Mouse (Mus musculus) limb, embryonic 12.5 days (tissue): ENCODE measurements around the gene Sfi1. TPM values are rescaled to one million over a fixed set of nuclear protein-coding genes. Genes with fewer than 3 reads are reported as not detected.
A peak's percentile ranks its signal among the peaks of the same experiment; 100 is the strongest.
"Not testable (repeated sequence)": the region's sequence is repeated elsewhere in the genome, so short reads cannot be mapped to it uniquely, and the experiment has no call there.

Source experiments
- ATAC-seq: fragments of 200-750 bp; cut with Nextera tagmentation; 2 replicates; pipeline ENCODE4 v1.8.0; 2017; ENCODE audit warnings: low read depth, moderate TSS enrichment; ENCODE audit not compliant: insufficient number of reproducible peaks, insufficient read depth, low FRiP score, low TSS enrichment
- H3K27ac ChIP-seq: fragments of 300-500 bp; sonication (generic); 2 replicates; pipeline ENCODE4 v1.5.1; 2016; ENCODE audit warnings: mild to moderate bottlenecking, moderate library complexity
- H3K27me3 ChIP-seq: fragments of 300-500 bp; sonication (generic); 2 replicates; pipeline ENCODE4 v1.6.1; 2016; ENCODE audit warnings: mild to moderate bottlenecking, moderate library complexity
- H3K36me3 ChIP-seq: fragments of 300-500 bp; sonication (generic); 2 replicates; pipeline ENCODE4 v1.6.1; 2016; ENCODE audit warnings: mild to moderate bottlenecking, moderate library complexity
- H3K4me1 ChIP-seq: fragments of 300-500 bp; sonication (generic); replicated peaks from 2 replicates; pipeline ENCODE4 v1.6.1; 2016
- H3K4me2 ChIP-seq: fragments of 300-500 bp; sonication (generic); 2 replicates; pipeline ENCODE4 v1.6.1; 2016; ENCODE audit warnings: mild to moderate bottlenecking, moderate library complexity
- H3K4me3 ChIP-seq: fragments of 300-500 bp; sonication (generic); replicated peaks from 2 replicates; pipeline ENCODE4 v1.5.1; 2016; ENCODE audit warnings: mild to moderate bottlenecking
- H3K9ac ChIP-seq: fragments of 300-500 bp; sonication (generic); replicated peaks from 2 replicates; pipeline ENCODE4 v1.6.1; 2016; ENCODE audit warnings: mild to moderate bottlenecking, moderate library complexity
- H3K9me3 ChIP-seq: fragments of 300-500 bp; sonication (generic); 2 replicates; pipeline ENCODE4 v1.6.1; 2016; ENCODE audit warnings: mild to moderate bottlenecking, moderate library complexity
- WGBS: fragments of 180-500 bp; shearing (Covaris S2); methylation state at CpG from one replicate; pipeline ENCODE4 v1.1.7; 2016; 5-methylcytosine and 5-hydroxymethylcytosine counted together
- polyA plus RNA-seq: library from polyadenylated mRNA; unstranded; fragments of >200 nt; fragmentation: Nextera tagmentation; extraction: Ambion mirVana; gene quantifications from 2 replicates; pipeline ENCODE4 v1.2.1, GENCODE M21; 2016

Sfi1 gene
- polyA plus RNA-seq, 1 experiment from 2014 or later, result 18.9 TPM

DNA sequence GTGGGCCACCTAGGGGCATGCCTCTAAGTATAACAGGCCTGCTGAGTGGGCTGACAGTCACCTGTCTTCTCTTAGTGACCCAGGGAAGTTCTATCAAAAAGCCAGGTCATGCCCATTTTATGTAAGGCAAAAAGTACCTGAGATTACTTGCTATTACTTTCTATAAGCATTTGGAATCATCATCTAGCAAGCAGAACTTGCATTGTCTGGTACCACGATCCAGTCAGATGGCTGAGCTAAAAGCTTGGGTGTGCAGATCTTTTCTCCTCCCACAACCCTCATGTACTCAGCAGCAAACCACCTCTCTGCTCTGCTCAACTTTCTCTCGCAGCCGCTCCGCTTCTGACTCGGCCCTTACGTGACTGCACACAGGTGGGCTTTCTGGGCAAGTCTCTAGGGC lies 35.3 kb downstream of the Sfi1 start:
- WGBS, result 93% methylated on average over 6 of the region's 6 CpGs
- H3K4me3 ChIP-seq, H3K4me2 ChIP-seq, H3K36me3 ChIP-seq, H3K27ac ChIP-seq, H3K27me3 ChIP-seq, H3K9ac ChIP-seq, ATAC-seq, H3K4me1 ChIP-seq: not testable (repeated sequence)
- H3K9me3 ChIP-seq, result peaks cover 21% of the 10 kb centered on the region

DNA sequence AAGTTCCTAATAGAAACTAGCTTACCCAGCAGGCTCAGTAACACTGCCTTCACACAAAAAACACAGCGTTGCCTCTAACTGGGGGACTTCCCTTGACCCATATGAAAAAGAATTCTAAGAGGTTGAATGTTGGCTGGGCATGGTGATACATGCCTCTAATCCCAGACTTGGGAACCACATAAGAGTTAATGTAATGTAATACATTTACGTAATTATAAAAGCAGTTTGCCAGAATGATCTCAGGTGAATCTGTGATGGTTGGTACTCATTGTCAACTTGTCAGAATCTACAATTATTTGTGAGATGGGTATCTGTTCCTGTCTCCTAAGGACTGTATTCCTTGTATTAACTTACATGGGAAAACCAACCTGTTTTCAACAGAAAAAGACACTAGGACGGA lies 36.3 kb downstream of the Sfi1 start:
- not testable (repeated sequence) for ATAC-seq, H3K27me3 ChIP-seq, H3K4me3 ChIP-seq, H3K4me2 ChIP-seq, H3K27ac ChIP-seq, H3K36me3 ChIP-seq, H3K9ac ChIP-seq, H3K4me1 ChIP-seq
- H3K9me3 ChIP-seq, result peaks cover 15% of the 10 kb centered on the region
- 91% methylated on average over 3 of the region's 3 CpGs for WGBS

DNA sequence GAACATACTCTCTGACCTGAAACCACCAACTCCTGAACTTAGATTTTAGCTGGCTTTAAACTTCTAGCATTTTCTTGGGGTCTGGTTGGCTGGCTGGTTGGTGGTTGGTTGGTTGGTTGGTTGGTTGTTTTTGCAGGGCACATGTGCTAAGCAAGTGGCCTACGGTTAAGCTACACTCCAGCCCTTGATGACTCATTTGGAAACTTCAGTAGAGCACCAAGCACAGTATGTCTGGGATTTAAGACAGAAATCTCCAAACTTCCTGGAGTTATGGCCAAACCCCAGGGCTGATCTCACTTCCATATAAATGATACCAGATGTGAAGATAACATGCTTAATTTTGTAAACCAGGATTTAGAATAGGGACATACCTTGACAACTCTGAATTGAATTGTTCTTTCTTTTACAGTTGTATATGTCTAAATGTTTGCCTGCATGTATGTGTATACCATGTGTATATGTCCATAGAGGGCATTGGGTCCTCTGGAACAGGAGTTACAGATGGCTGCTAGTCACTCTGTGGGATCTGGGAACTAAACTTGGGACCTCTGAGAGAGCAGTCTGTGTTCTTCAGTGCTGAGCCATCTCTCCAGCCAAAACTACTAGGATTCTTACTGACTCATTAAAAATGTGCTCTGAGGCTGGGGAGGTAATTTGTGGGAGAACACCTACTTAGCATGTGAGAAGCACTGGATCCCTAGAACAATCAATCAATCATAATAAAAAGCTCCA lies 39.4 kb downstream of the Sfi1 start:
- H3K4me1 ChIP-seq, H3K4me3 ChIP-seq, H3K27me3 ChIP-seq, H3K4me2 ChIP-seq, H3K27ac ChIP-seq, H3K9ac ChIP-seq: not testable (repeated sequence)
- Histone ChIP-seq H3K36me3 (peaks cover 13% of the 10 kb centered on the region), H3K9me3 (peaks cover 19% of the 10 kb centered on the region)
- WGBS, result 72% methylated on average over 1 of the region's 1 CpGs
- peak; percentile 44; the same call in 1 of the 2 replicates for ATAC-seq

DNA sequence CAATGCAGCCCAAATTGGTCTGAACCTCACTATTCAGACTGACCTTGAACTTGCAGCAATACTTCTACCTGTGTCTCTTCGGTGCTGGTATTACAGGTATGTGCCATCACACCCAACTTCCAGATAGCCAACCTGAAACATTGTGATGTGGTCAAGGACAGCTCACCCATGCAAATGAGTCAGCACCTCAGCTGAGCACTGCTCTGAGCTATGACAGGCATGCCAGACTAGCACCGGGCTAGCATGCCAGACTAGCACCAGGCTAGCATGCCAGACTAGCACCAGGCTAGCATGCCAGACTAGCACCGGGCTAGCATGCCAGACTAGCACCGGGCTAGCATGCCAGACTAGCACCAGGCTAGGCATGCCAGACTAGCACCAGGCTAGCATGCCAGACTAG lies 41.9 kb downstream of the Sfi1 start:
- not testable (repeated sequence) for H3K27ac ChIP-seq, H3K27me3 ChIP-seq, H3K4me2 ChIP-seq, H3K9ac ChIP-seq, H3K4me3 ChIP-seq, H3K4me1 ChIP-seq
- Histone ChIP-seq H3K9me3 (peaks cover 15% of the 10 kb centered on the region), H3K36me3 (peaks cover 13% of the 10 kb centered on the region)
- 90% methylated on average over 4 of the region's 4 CpGs for WGBS
- ATAC-seq, result 0 out of 2 replicates have a peak, but pooled peaks have one; percentile 34

DNA sequence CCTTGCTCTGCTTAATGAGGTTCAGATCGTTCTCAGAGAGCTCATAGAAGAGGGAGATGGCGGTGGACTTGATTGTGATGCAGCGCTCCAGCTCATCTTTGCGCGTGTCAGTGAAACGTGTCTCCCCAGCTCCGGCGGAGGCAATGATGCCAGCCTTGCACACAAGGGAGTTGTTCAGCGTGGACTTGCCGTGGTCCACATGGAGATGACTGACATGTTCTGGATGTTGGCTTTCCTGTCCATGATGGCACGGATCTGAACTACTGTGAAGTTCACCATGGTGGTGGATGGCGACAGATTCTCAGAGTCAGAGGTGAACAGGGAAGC lies 42.6 kb downstream of the Sfi1 start:
- WGBS, result 96% methylated on average over 12 of the region's 12 CpGs
- peaks cover 13% of the 10 kb centered on the region for H3K36me3 ChIP-seq
- not testable (repeated sequence) for H3K4me2 ChIP-seq

DNA sequence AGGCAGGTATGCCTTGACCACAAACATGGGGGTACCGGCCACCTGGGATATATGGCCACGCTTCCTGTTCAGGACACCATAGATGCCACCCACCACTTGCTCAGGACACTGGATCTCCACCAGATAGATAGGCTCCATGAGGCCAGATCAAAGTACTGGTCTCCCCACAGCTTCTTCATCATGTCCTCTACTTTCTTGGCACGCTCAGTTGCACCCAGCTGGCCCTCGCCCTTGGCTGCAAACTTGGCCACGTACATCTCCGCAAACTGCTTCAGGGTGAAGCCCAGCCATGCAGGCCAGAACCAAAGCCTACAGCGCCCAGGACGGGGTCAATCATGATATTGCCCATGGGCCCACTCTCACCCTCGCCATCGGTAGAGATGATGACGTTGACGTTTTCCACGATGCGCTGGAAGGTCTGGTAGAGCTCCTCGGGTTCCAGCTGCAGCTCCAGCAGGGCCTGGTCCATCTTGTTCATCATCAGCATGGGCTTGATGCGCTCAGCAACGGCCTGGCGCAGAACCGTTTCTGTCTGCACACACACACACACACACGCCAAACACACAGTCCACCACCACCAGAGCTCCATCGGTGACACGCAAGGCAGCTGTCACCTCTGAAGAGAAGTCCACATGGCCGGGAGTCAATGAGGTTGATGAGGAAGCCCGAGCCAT lies 43.1 kb downstream of the Sfi1 start:
- whole genome bisulfite sequencing, result 94% methylated on average over 24 of the region's 24 CpGs
- not testable (repeated sequence) for H3K4me3 ChIP-seq, H3K27ac ChIP-seq, ATAC-seq, H3K27me3 ChIP-seq, H3K9ac ChIP-seq, H3K4me1 ChIP-seq, H3K4me2 ChIP-seq
- Histone ChIP-seq H3K9me3 (peaks cover 18% of the 10 kb centered on the region), H3K36me3 (peaks cover 13% of the 10 kb centered on the region)

More for the DNA sequence above, 42.6 kb downstream of the Sfi1 start:
- H3K27me3 ChIP-seq, H3K4me1 ChIP-seq, H3K27ac ChIP-seq, H3K9ac ChIP-seq, ATAC-seq, H3K4me3 ChIP-seq: not testable (repeated sequence)
- H3K9me3 ChIP-seq, result peaks cover 15% of the 10 kb centered on the region

DNA sequence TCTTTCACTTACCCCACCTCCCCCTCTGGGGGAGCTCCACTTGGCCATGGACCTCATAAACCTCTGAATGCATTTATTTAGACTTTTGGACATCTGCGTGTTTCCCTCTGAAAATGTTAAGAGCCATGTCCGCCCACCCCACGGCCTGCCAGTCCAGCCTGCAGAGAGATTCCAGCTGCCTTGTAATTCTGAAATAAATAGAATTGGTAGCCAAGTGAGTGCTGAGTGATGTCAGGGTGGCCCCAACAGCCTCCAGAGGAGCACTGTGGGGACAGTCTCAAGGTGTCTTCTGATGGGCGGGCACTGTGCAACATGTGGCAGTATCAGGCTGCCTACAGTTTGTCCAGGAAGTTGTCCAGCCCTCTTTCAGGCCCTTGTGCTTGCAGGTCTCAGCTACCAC lies 43.8 kb downstream of the Sfi1 start:
- H3K4me1 ChIP-seq, H3K27ac ChIP-seq, H3K4me3 ChIP-seq, H3K9ac ChIP-seq, H3K27me3 ChIP-seq, ATAC-seq, H3K4me2 ChIP-seq: not testable (repeated sequence)
- H3K9me3 ChIP-seq, result peaks cover 18% of the 10 kb centered on the region
- peaks cover 13% of the 10 kb centered on the region for H3K36me3 ChIP-seq
- WGBS, result 95% methylated on average over 4 of the region's 4 CpGs

DNA sequence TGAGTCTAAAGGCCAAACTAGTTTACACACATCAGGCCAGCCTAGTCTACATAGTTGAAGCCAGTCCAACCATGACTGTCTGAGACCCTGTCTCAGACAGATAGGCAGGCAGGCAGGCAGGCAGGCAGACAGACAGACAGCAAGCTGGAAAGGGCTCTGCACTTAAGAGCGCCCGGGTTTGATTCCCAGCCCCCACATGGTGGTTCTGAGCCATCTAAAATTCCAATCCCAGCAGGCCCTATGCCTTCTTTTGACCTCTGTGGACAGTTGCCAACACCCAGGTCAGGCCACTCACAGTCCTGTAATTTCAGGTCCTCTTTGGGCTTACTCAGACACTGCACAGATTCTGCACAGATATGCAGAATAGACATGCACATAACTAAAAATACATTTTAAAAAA lies 46.5 kb downstream of the Sfi1 start:
- not testable (repeated sequence) for H3K4me3 ChIP-seq, H3K4me1 ChIP-seq, ATAC-seq, H3K4me2 ChIP-seq, H3K9ac ChIP-seq, H3K27ac ChIP-seq, H3K36me3 ChIP-seq, H3K27me3 ChIP-seq
- peaks cover 16% of the 10 kb centered on the region for H3K9me3 ChIP-seq
- WGBS, result 95% methylated on average over 2 of the region's 2 CpGs

DNA sequence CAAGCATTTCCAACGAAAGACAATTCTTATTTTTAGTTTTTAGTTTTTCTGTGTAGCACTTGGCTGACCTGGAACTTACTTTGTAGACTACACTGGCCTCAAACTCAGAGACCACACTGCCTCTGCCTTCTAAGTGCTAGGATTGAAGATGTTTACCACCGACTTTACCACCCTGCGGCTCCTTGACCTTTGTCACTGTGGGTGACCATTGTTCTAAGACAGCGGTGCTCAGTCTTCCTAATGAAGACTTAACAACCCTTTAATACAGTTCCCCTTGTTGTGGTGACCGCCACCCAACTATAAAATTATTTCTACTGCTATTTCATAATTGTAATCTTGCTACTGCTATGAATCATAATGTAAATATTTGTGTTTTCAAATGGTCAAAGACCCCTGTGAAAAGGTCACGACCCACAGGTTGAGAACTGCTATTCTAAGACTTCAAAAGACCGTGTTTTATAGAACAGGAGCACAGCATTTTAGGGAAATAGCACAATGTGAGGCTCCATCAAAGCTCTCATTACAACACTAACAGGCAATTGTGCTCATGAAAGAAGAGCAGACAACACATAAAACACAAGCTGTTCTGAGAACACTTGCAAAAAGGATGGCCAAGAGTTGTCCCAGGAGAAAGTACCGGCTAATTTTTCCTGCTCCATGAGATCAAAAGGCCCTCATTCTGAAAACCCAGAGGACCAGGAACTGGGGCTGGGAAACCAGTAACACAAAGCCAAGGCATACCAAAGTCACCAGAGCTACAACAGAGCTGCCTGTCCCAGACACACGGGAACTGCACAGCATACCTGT lies 47.7 kb downstream of the Sfi1 start:
- 76% methylated on average over 8 of the region's 9 CpGs for WGBS
- H3K4me3 ChIP-seq, H3K27ac ChIP-seq, H3K4me2 ChIP-seq, H3K4me1 ChIP-seq, H3K36me3 ChIP-seq, H3K9ac ChIP-seq, H3K27me3 ChIP-seq, ATAC-seq: not testable (repeated sequence)
- H3K9me3 ChIP-seq, result peaks cover 17% of the 10 kb centered on the region

DNA sequence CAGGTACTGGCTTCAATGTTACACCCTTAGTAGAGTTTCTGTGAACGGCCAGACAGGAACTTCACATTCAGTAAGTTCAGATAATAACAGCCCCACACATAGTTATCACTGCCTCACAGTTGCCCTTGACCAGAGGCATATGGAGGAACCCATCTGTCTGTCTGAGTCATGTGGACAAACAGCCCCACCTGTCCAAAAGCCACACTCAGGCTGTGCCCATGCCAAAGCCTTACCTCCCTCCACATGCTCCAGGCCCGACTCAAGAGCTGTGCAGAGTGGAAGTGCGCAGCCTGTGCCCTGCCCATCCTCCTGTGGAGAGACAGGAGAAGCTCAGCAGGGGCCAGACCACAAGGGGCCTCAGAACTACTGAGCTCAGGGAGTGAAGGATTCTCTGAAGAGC lies 49.3 kb downstream of the Sfi1 start:
- not testable (repeated sequence) for ATAC-seq, H3K36me3 ChIP-seq, H3K9ac ChIP-seq, H3K27me3 ChIP-seq, H3K4me2 ChIP-seq, H3K27ac ChIP-seq, H3K4me1 ChIP-seq, H3K4me3 ChIP-seq
- 73% methylated on average over 3 of the region's 3 CpGs for WGBS
- peaks cover 14% of the 10 kb centered on the region for H3K9me3 ChIP-seq

DNA sequence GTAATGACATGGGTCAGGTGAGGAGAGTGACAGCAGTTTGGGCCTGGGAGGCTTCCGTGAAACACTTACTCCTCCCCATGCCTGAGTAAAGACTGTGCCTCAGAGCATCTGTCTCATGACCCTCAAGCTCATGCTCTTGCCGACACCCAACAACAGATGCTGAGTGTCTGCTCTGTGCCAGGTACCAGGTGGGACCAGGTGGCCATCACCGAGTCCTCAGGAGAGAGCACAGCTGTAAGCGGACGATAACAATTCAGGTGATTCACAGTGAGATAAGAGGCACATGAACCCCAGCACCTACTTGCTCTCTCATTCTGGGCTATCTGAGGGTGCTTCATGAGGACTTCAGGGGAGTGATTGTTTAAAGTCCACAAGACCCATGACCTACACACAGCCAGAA lies 50.9 kb downstream of the Sfi1 start:
- not testable (repeated sequence) for H3K36me3 ChIP-seq, H3K4me3 ChIP-seq, H3K27ac ChIP-seq, H3K4me2 ChIP-seq, H3K27me3 ChIP-seq, H3K9ac ChIP-seq, H3K4me1 ChIP-seq
- WGBS, result 89% methylated on average over 4 of the region's 5 CpGs
- peaks cover 23% of the 10 kb centered on the region for H3K9me3 ChIP-seq
- ATAC-seq, result peak; percentile 77
